Mouse (Mus musculus) C2C12 (cell line): ENCODE measurements around the gene Dyrk4.

Experiments
- CTCF ChIP-seq: IDR thresholded peaks from one replicate; pipeline ENCODE4 v1.5.1; 2011; ENCODE audit not compliant: control insufficient read depth, insufficient read depth, insufficient read length
- FOSL1 ChIP-seq: IDR thresholded peaks from one replicate; pipeline ENCODE4 v1.8.0; 2011; ENCODE audit warnings: mild to moderate bottlenecking, low read length; ENCODE audit not compliant: poor library complexity, insufficient read depth, severe bottlenecking
- MAX ChIP-seq: IDR thresholded peaks from one replicate; pipeline ENCODE4 v1.6.1; 2011; ENCODE audit warnings: mild to moderate bottlenecking, control low read depth
- MYOG ChIP-seq: IDR thresholded peaks from one replicate; pipeline ENCODE4 v1.6.1; 2011; ENCODE audit not compliant: control insufficient read depth, insufficient read length; ENCODE audit errors: extremely low read depth
- USF1 ChIP-seq: IDR thresholded peaks from one replicate; pipeline ENCODE4 v1.6.1; 2011; ENCODE audit warnings: low read depth, mild to moderate bottlenecking, control low read depth, moderate library complexity

DNA sequence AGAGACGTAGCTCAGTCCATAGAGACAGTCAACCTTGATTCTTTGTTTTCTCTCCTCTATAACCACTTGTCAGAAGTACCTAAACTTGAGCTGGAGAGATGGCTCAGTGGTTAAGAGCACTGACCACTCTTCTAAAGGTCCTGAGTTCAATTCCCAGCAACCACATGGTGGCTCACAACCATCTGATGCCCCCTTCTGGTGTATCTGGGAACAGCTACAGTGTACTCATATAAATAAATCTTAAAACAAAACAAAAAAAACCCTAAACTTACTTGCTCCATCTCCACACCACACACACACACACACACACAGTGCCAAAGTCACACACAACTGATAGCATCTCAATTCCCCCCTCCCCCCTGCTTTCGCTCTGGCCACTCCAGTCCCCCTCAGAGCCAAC lies 16.4 kb upstream of the Dyrk4 start:
- TF ChIP-seq MAX (no peak), CTCF (no peak), USF1 (no peak), MYOG (no peak), FOSL1 (no peak)
